Mouse (Mus musculus): ENCODE results near the gene Gm21900.
"Not testable (repeated sequence)": the region's sequence is repeated elsewhere in the genome, so short reads cannot be mapped to it uniquely, and the experiment has no call there.

GRCm38 (mm10) chrY:10643516-10643915 lies 27.4 kb downstream of the Gm21900 start:
- TF ChIP-seq CTCF, EP300 (IDR thresholded peaks at IDR 0.05; ENCODE audit: low read depth): not testable (repeated sequence)

Data from liver, embryonic 14.5 days (tissue).